In the genomic region with DNA sequence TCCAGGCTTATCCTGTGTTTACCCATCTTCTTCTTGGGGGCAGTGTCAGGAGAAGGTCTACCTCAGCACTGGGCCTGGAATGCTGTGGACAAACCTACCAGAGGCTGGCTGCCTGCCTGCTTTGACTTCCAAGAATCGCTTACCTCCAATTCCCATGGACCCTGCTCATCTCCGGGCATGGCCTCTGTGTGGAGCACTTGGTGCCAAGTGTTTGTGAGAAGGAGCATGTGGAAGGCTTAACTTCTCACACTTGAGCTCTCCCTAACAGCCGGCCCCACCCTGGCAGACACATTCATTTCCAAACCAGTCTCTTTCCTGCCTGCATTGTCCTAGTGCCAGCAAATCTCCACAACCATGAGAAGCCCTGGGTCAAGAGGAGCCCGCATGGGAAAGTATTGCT, we compare ENCODE assay signal across 9 mouse cellular contexts.
"Had no signal": no experiment of that assay in that cellular context is flagged by ENCODE, and none has a peak within 500 bp of the region (broad histone marks: within the 10 kb centered on the region; RNA-seq: fewer than 3 reads in every experiment).

No protein-coding gene starts in this region.

- DNase-seq: kidney, postnatal 14 days; kidney, postnatal 4 days; liver, embryonic 13.5 days; lung, adult 2 months; lung, postnatal 14 days; lung, postnatal 4 days; midbrain, embryonic 14.5 days; thymus, adult 18-20 months; thymus, postnatal 36 days had no signal
